Mouse (Mus musculus) frontal cortex, postnatal 25 days (tissue): ENCODE data around the gene Abr.

Source experiments
- DNase-seq, 2 experiments: peaks; one replicate each; pipeline ENCODE4 v3.0.0; 2022; ENCODE audit warnings: low spot score in 2 of 2

The Abr gene

GRCm38 (mm10) chr11:76458730-76459129 lies 163.4 kb downstream of the Abr start:
- DNase-seq = no peak

- no peak for DNase-seq
Observed at GRCm38 (mm10) chr11:76456897-76457296, 165.2 kb downstream of the Abr start.

- DNase-seq = peak; percentile 83 to 93
Observed at GRCm38 (mm10) chr11:76456233-76456632, 165.9 kb downstream of the Abr start.

- DNase-seq = peak in 1 of 2 experiments; percentile 52
Observed at GRCm38 (mm10) chr11:76454492-76454891, 167.6 kb downstream of the Abr start.

- no peak for DNase-seq
Observed at GRCm38 (mm10) chr11:76450202-76450561, 171.9 kb downstream of the Abr start.

GRCm38 (mm10) chr11:76449520-76450201 lies 172.5 kb downstream of the Abr start:
- DNase-seq = peak; percentile 52 to 57

GRCm38 (mm10) chr11:76446251-76446650 lies 175.9 kb downstream of the Abr start:
- no peak for DNase-seq

- DNase-seq = no peak
Observed at GRCm38 (mm10) chr11:76445459-76445858, 176.7 kb downstream of the Abr start.

GRCm38 (mm10) chr11:76439666-76440065 lies 182.4 kb downstream of the Abr start:
- no peak for DNase-seq

GRCm38 (mm10) chr11:76436864-76437437 lies 185.2 kb downstream of the Abr start:
- DNase-seq = no peak

GRCm38 (mm10) chr11:76436009-76436408 lies 186.1 kb downstream of the Abr start:
- DNase-seq = no peak

GRCm38 (mm10) chr11:76429966-76430631 lies 192.0 kb downstream of the Abr start:
- no peak for DNase-seq

- no peak for DNase-seq
Observed at GRCm38 (mm10) chr11:76429556-76429955, 192.6 kb downstream of the Abr start.

- DNase-seq = no peak
Observed at GRCm38 (mm10) chr11:76429046-76429445, 193.1 kb downstream of the Abr start.

GRCm38 (mm10) chr11:76427781-76428180 lies 194.3 kb downstream of the Abr start:
- no peak for DNase-seq

- DNase-seq = no peak
Observed at GRCm38 (mm10) chr11:76425749-76426148, 196.4 kb downstream of the Abr start.

GRCm38 (mm10) chr11:76420896-76421295 lies 201.2 kb downstream of the Abr start:
- DNase-seq = no peak

- no peak for DNase-seq
Observed at GRCm38 (mm10) chr11:76419179-76419578, 202.9 kb downstream of the Abr start.

GRCm38 (mm10) chr11:76418423-76418822 lies 203.7 kb downstream of the Abr start:
- DNase-seq = no peak

- no peak for DNase-seq
Observed at GRCm38 (mm10) chr11:76415985-76416384, 206.1 kb downstream of the Abr start.

- no peak for DNase-seq
Observed at GRCm38 (mm10) chr11:76415001-76415400, 207.1 kb downstream of the Abr start.

GRCm38 (mm10) chr11:76413202-76413601 lies 208.9 kb downstream of the Abr start:
- DNase-seq = no peak

GRCm38 (mm10) chr11:76410826-76411225 lies 211.3 kb downstream of the Abr start:
- DNase-seq = peak in 1 of 2 experiments; percentile 66
